Mouse (Mus musculus) megakaryocyte-erythroid progenitor cell, adult 5 weeks (primary cell): ENCODE data around the gene Recql. TPM values are rescaled to one million over a fixed set of nuclear protein-coding genes. Genes with fewer than 3 reads are reported as not detected.

ENCODE experiments used
- polyA plus RNA-seq: library from polyadenylated mRNA; stranded (reverse); fragments of >175 nt; gene quantifications from 2 replicates; pipeline ENCODE4 v1.2.3, GENCODE M21; 2012

Recql gene
- polyA plus RNA-seq = 4.4 and 4.5 TPM in 2 replicates

DNA sequence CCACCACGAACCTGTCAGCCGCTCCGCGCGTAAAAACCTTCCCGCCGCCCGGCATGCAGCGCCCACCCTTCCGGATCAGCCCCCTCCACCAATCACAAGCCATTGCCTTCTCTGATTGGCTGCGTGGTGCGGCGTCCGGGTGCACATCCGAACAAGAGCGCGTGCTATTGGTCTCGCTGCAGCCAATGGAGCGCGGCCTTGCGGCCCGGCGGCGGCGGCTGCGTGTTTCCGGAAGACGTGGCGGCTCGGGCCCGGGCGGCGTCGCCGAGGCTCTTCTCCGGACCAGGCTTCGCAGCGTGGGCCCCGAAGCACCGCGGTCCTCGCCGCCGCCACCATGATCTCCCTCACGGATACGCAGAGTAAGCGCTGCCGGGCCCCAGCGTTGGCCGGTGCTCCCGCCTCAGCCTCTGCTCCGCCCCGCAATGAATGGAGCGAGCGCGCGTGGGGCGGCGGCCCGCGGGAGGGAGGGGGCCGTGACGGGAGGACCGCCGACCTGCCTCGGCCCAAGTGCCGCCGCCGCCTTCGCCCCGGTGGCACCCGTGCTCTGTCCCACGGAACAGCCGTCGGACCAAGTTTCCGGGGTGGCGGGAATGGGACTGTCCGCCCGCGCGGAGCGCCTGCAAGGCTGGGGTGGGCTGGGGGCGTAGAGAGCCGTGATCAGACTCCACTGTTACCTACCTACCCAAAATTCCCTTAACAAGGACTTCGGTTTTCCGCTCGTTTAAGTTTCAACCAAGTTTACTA lies at the start of gene Recql, which contains the start of gene Golt1b:
Recql (minus strand) TSS at position 77 of the 744 bp plus-strand sequence.
Golt1b (plus strand) TSS at position 211 of the 744 bp plus-strand sequence.

DNA sequence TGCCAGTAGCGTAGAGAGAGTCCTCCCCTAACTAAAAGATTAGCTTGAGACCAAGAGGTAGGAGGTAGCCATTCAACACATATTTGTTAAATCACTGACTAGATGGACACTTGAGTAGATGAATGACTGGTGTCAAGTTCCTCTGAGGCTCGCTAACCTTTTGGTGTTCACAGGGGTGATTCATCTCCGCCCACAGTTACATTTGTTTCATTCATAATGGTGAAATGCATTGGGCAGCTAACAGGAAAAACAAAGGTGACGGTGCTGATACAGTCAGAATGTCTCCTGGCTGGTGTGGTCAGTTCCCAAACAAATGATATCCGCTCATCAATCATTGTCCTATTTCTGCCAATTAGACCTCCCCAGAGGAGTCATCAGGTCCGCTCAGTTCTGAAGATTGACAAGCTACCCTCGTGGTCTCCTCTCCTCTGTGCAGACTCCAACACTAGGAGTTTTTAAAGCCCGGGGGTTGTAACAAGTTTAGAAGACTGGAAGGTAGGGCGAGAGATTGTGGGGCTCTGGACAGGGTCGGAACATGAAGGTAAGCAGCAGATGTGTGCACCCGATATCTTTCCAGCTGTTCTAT lies 26.1 kb upstream of the Recql start, which contains the start of gene Spx:
Spx (plus strand) TSS at position 536 of the 586 bp plus-strand sequence.

DNA sequence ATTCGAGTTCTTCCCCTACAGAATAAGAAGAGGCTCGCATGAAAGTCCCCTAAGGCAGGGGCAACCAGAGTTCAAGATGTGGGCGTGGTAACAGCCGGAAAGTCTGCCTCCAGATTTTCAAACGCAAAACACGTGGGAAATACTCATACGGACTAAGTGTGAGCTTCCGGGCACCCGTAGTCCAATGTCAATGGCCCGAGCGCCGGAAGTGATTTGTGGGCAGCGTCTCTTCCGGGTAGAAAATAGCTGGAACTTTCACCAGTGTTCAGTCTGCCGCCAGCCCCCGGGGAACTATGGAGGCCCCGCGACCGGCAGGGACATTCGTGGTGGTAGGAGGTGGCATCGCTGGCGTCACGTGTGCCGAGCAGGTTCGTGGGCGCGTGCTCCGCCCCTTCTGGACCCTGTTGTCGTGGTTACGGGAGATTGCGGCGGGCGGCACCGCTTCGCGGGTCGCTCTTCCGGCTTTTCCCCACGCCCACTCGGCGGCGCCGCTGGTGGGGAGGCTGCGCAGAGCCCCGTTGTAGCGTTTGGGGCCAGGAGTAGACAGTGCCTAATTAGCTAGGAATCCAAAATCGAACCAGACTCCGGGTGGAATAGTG lies 41.3 kb downstream of the Recql start, which contains the start of gene Pyroxd1:
Pyroxd1 (plus strand) TSS at position 215 of the 599 bp plus-strand sequence.

DNA sequence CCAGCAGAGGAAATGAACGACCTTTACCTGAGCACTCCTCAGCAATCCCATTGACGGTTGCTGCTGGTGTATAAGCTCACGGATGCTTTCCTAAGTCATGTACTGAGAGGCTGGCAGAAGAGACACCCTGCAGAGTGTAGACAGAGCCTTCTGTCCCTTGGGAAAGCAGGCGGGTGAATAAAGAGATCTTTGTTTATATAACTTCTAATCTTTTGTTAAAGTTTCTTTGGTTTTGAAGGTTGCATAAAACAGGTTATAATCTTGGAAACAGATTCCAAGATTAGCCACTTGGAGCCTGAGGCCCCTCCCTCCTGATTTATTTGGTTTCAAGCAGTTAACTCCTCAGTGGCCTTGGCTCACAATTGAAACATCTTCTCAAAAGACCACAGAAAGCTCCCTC lies 64.0 kb downstream of the Recql start, which contains the start of gene Slco1a5:
Slco1a5 (minus strand) TSS at position 101 of the 400 bp plus-strand sequence.

Other genes with a start within 250 kb of the Recql start
- gene Slco1a6, start 178.6 kb downstream of the Recql start, polyA plus RNA-seq = not detected in 2 replicates
- not detected in 2 replicates for gene Iapp, start 88.7 kb downstream of the Recql start, polyA plus RNA-seq
- gene Slco1a5, start 64.1 kb downstream of the Recql start, polyA plus RNA-seq = not detected in 2 replicates
- 1.3 and 1.5 TPM in 2 replicates for gene Pyroxd1, start 41.4 kb downstream of the Recql start, polyA plus RNA-seq
- 32.0 and 32.5 TPM in 2 replicates for gene Golt1b, start 134 bp upstream of the Recql start, polyA plus RNA-seq
- 0.13 and 0.71 TPM in 2 replicates for gene Spx, start 26.4 kb upstream of the Recql start, polyA plus RNA-seq
- gene Gys2, start 86.0 kb upstream of the Recql start, polyA plus RNA-seq = not detected in 2 replicates
- gene Ldhb, start 120.9 kb upstream of the Recql start, polyA plus RNA-seq = 14.3 and 22.2 TPM in 2 replicates
- not detected in 2 replicates for gene Kcnj8, start 184.5 kb upstream of the Recql start, polyA plus RNA-seq